Mouse (Mus musculus): ENCODE data around the gene Dapk2.
A peak's percentile ranks its signal among the peaks of the same experiment; 100 is the strongest.

The Dapk2 gene

DNA sequence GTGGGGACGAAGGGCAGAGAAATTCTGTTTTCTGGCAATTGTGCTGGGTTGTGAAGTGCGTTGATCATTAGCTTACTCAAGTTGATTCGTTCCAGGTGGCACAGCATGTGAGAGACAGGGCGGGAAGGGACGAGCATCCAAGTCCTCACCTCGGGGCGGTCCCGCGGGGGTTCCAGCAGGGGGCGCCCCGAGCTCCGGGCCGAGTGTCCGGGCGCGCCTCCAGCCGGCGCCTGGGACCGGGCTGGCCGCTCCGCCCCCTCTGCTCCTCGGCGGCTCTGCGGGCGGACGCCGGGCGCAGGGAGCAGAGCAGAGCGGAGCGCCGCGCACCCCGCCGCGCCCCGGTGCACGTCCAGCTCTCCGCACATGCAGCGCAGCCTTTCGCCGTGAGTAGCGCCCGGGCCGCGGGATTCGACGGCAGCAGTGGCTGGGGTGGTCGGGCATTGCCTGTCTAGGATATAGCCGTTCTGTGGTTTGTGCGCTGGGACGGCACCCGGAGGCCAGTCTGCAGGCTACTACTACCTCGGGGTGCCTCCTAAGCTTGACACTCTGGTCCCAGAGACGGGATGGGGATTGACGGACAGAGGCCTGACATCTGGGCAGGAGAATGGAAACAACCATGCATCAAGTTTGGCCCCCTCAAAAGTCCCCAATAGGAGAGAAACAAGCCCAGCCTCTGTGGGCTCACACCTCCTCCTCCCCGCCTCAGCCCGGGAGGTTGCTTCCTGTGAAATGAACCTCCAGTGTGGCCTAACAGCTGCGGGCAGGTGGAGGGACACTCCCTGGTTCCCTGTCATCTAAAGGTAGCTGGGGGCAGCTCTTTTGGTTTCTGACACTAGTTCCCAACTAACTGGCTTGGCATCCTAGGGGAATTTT, at the start of gene Dapk2:
Dapk2 (plus strand) TSS at position 266 of the 873 bp plus-strand sequence.
- peak; percentile 62 for DNase-seq (ENCODE audit: low read depth, low spot score)

DNA sequence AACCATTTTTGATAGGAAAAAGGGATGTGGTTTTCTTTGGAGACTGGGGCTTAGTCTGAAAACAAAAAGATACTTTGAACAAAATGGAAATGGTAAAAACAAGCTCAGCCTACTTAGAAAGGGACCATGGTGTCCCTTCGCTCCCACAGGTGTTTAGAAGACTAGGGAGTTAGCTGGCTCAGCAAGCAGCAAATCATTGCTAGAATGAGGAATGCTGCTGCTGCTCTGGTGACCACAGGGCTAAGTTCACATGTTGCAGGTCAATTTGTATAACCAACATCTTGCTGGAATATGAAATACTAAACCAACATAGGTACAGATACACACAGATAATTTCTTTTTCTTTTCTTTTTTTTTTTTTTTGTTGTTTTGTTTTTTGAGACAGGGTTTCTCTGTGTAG, 48.4 kb upstream of the Dapk2 start:
- DNase-seq (ENCODE audit: low read depth, low spot score) = no peak

DNA sequence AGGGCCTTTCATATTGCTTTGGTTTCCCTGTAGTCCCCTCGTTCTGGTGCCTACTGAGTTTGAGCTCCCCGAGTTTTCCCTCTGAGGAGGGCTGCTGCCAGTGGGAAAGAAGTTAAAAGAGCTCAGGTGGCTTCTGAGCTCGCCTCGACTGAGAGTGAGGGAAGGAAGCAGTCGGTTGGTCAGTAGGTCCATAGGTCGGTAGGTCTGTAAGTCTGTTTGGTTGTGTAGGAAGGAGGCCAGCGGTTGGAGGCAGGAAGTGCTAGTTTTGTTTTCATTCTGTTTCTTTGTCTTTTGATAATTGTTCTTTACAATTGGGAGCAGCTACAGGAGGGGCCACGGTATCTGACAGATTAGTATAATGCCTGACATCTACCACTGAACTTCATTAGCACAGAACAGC, 47.9 kb upstream of the Dapk2 start:
- no peak for DNase-seq (ENCODE audit: low read depth, low spot score)

DNA sequence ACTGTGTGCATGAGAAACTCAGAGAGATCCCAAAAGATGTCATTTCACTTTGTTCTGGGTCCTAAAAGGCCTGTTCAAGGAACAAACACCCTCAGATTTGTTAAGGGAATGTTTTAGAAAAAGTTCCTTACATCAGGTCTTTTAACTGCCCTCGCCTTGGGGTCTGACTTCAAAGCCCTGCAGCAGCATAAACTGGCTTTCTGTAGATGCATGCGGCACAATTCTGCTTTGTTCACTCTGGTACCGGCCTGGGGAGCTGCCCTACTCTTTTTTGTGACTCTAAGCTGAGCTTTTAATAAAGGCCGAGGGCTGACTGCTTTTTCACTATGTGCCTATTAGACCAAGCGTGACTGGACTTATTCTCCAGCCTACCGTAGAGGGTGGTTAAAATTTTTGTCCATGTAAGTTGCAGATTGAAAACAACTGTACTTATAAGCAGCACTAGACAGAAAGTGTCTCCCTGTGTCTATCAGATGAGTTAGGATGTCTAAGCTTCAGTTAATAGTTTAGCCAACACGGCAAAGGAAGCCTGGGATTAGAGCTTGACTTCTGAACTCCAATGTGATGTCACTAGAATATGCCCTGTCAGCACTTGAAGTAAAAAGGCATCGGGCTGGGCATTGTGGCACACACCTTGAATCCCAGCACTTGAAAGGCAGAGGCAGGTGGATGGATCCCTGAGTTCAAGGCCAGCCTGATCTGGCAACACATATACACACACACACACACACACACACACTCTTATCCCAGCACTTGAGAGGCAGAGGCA, 47.2 kb upstream of the Dapk2 start:
- no peak for DNase-seq (ENCODE audit: low read depth, low spot score)

DNA sequence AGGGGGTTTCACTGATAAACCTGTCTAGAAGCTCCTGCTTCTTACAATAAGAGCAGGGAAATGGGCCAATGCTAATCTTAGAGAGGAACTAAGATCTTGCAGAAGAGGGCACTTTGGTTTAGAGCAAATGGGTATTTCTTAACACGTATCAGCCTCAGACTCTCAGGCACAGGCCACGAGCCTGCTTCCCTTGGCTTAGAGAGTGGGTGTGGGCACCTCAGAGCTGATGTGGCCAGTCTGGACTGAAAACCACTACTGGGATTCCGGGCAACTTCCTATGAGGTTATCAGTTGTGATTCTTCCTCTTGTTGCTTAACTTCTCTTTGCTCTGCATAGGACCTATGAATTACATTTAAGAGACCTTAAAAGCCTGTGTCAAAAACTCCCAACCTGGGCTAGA, 43.7 kb upstream of the Dapk2 start:
- DNase-seq (ENCODE audit: low read depth, low spot score) = no peak

DNA sequence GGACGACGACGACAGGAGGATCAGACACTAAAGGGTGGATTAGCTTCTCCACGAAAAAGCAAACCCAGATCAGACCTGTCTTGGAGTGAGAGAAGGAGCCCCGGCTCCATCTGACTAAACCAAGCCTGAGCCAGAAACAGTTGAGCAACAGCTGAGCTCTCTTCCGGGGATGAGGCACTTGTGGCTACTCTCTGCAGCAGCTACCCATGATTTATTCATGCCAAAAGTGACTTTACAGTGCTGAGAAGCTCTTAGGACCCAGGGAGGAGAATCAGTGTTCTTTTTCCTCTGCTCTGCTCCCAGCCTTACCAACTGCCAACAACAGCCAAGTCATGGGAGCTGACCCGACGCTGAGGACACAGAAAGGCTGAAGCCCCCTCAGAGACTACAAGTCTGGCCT, 41.1 kb upstream of the Dapk2 start:
- DNase-seq (ENCODE audit: low read depth, low spot score) = no peak

DNA sequence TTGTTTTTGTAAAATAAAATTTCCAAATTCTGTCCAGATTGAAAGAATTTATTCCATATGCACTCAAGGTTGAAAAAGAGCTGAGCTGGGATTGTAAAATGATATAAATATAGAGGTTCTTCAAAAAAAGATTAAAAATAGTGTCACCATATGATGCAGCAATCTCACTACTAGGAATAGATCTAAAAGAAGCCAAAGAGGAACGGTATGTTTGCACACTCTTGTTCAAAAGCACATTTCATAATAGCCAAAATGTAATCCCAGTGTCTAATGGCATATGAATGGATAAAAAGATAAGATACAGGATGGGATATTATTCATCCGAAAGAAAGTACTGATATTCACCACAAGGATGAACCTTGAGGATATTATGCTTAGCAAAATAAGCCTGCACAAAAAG, 38.5 kb upstream of the Dapk2 start:
- DNase-seq (ENCODE audit: low read depth, low spot score) = no peak

DNA sequence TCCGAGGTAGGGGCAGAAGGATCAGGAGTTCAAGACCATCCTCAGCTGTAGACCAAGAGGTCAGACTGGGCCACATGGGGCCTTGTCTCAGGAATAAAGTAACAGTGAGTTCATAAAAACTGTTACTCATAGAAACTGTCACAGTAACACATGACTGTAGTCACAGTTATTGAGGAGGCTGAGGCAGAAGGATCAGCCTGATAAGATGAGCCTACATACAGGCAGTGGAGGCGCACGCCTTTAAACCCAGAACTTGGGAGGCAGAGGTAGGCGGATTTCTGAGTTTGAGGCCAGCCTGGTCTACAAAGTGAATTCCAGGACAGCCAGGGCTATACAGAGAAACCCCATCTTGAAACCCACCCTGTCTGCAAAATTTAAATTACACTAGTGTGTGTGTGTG, 37.9 kb upstream of the Dapk2 start:
- DNase-seq (ENCODE audit: low read depth, low spot score) = no peak

DNA sequence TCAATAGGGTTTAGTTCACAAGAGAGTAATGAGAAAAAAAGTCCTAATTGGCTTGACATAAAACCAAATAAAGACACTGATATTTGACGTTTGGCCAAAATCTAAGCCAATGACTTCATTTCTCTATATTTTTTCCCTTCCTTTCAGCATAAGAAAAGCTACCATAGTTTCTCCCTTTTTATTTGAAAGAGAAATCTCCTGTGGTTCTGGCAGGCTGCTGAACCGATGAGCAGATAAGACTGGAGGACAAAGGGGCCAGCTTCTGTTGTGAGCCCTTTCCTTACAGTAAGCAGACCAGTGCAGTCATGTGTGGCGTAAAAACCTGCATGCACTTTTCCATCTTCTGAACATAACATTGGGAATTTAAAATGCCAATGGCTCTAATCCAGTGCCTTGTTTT, 37.1 kb upstream of the Dapk2 start:
- no peak for DNase-seq (ENCODE audit: low read depth, low spot score)

DNA sequence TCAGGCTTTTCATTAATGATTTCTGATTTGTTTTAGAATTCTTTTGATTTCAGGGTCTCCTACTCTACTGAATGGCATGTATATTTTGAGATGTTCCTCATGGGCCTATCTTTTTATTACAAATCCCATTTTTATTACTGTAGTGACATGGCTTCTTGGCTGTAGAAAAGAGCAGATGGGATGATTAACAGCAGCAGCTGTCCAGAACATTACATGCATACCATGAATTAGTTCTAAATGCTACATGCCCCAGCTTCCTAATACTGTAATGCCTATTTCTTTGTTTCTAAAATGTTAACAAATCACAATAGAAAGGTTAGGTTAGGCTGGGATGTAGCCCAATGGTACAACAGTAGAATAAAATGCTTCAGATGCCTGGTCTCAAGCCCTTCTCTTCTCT, 36.6 kb upstream of the Dapk2 start:
- no peak for DNase-seq (ENCODE audit: low read depth, low spot score)

DNA sequence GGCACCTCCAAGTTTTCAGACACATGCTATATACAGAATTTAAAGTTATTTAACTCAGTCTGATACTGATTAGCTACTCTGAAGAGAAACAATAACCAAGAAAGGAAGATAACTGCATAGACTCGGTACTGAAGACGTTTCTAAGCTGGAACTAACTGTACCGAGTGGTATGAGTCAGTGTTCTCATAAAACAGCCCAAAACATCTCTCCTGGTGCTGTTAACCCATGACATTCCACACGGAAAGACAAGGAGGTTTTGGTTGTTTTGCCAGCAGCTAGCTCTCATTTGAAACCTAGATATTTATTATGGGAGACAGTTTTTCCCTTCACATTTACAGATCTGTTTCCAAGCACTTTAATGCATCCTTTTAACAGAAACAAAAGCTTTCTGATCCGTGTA, 34.4 kb upstream of the Dapk2 start:
- no peak for DNase-seq (ENCODE audit: low read depth, low spot score)

DNA sequence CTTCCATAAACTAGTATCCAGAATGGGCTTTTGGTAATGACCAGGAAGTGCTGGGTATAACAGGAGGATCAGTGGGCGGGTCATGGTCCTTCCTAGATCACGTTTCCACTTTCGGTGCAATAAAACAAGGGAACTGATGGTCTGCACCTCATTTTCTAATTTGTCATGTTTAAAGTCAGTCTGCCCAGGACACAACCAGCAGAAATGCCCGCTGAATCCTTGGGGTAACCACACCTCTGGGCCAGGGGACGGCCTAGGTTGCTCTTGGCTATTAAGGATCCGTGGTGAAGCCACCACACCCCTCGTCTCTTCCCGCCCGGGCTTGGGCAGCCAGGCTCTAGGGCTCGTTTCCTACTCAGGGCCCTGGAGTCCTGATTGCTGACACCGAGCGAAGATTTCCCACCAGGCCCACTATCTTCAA, 33.9 kb upstream of the Dapk2 start:
- DNase-seq (ENCODE audit: low read depth, low spot score) = no peak

DNA sequence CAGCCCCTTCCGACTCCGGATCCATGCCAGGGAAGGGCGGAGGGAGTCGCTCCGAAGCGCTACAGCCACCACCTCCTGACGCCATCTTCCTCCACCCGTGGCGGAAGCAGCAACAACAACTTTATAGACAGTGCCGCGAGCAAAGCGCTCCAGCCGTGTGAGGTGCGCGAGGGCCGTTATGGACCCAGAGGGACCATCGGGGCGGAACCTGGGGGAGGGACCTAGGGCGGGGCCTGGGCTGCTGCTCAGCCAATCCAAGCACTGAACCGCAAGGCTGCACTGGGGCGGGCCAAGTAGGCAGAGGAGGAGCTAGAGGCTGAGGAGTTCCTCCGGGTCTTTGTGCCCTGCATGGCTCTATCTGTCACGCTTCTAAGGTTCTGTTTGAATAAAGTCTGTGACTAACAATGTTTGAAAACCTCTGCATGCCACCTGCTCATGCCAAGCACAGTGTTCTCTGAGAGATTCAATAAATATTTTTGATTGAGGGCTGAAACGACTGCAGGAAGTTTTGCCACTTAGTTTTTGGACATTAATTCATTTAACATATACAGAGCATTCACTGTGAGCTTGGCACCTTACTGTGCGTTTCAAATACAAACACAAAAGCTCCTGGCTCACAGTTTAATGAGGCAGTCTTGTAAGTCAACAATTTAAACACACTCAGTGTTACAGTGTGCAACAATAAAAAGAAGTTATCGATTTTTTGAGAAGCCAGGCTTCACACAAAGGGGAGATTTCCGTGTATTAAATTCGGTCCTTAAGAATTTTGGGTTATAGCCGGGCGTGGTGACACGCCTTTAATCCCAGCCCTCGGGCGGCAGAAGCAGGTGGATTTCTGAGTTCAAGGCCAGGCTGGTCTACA, 33.1 kb upstream of the Dapk2 start:
- peak; percentile 96 for DNase-seq (ENCODE audit: low read depth, low spot score)

DNA sequence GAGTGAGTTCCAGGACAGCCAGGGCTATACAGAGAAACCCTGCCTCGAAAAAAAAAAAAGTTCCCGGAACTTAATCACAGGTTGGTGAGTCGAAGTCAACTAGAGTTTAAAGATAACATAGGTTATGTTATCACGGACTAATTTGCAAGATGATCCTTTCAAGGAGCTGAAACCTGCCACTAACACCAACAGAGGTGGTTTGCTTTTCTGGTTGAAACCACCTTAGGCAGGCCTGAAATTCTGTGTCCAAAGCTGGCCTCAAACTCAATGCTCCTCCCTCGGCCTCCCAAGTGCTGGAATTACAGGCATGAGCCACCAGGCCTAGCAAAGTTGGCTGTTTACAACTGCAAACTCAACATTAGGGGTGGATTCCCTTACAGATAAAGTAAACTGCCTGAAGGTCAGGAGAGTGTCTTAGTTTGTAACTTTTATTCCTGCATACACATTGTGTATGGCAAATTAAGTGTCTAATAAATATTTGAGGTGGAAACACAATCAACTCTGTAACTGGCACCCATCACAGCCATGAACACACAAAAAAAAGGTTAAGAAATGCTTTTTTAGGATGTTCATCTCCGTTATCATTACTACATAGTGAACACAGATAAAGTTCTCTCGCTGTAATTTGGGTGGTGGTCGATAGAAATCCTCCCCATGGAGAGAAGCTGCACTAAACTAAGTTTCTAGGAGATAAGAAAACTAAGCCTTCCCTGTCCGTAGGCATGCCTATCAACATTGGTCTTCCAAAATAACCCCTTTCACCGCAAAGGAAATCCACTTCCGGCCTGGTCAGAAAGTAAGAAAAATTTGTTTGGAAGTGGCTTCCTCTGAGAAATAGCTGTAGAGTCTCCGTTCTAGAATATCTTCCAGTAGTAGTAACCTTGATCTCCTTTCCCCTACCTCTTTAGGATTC, 32.2 kb upstream of the Dapk2 start:
- no peak for DNase-seq (ENCODE audit: low read depth, low spot score)

DNA sequence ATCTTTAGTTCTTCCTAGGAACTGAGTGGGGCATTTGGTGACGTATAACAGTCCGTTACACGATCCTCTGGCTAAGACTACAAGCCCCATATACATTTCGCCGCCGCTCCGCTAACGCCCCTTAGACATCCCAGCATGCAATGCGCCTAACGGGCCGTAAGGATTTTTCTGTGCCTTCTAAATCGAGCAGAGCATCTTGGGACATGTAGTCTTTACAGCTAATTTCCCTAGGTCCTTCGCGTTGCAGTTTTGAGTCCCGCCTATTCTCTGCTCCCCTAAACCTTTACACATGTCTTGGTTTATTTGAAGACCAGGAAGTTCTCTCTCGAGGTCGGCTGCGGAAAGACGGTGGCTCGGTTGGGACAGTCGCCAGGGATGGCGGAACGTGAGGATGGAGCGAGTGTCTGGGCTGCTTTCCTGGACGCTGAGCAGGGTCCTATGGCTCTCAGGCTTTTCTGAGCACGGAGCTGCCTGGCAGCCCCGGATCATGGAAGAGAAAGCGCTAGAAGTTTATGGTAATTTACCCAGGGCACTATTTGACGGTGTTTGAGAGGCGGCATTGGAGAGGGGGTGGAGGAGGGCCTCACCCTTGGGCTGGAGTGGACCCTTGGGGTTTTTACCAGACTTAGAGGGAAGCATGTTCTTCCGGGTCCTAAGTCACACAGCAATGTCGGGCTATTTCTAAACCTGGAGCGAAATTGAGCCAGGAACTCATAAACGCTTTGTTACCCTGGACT, 31.4 kb upstream of the Dapk2 start, which contains the start of the genes Snx1 and Ciao2a:
Snx1 (minus strand) TSS at position 132 of the 737 bp plus-strand sequence.
Ciao2a (plus strand) TSS at position 156 of the 737 bp plus-strand sequence.
- DNase-seq (ENCODE audit: low read depth, low spot score) = peak; percentile 92

DNA sequence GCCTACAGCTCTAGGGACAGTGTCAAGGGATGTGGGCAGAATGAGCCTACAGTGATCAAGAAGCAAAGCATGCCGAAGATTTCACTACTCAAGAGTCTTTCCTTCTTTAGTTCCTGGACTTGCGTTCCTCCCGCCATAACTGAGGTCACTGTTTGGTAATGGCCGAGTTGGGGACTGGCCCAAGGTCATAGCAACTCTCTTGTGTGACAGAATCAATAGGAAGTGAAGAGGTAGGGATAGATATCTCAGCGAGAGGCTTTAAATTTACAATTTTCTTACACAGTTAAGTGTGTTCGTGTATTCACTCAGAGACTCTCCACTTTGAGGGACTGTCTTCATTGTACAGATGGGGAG, 30.9 kb upstream of the Dapk2 start:
- no peak for DNase-seq (ENCODE audit: low read depth, low spot score)

DNA sequence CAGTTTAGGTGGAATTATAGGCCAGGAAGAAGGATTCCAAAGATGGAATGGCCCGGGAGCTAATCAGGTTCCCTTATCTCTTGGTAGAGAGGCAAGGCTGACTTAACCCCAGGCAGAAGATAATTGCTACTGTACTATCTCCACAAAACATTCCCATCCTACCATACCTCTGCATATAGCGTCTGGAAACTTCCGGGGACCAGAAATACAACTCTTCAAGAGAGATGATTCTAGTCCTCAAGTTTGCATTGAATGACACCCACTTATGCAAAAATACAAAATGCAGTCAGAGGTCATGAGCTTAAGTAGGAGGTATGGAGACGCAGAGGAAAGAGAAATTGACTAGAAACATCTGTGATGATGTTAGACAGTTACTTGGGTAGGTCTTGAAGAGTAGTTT, 30.1 kb upstream of the Dapk2 start:
- DNase-seq (ENCODE audit: low read depth, low spot score) = no peak

DNA sequence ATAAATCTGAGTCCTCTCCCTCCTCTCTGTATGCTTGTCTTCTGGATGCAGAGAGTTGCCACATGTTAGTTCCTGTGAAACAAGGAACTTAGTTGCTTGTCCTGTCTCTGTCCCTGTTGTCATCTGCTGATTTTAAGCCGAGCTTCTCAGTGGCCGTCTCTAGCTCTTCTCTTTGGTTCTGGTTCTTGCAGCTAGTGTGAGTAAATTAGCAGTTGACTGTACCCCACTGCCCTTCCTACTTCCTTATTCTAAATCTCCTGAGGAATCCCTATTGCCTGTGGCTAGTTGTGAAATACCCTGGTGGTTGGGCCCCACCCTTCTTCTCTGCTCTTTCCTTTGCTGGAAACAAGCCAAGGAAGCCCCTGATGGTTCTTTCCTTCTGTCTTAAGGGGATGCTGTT, 26.6 kb upstream of the Dapk2 start:
- no peak for DNase-seq (ENCODE audit: low read depth, low spot score)

DNA sequence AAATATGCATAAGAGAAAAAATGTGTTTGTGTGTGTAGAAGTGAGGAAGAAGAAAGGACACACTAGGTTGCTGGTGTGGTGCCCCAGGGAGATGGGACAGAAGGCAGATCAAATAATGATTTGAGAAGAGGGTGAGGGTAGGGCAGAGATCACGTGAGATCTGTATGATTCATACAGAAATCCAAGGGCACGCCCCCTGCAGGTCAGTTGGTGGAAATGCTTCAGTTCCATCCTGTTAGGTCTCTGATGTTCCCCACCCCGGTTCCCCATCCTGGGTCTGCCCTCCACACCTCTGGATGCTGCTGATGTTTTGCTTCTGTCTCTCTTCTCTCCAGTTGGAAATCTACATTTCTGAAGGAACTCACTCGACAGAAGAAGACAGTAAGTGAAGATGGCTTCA, 22.1 kb upstream of the Dapk2 start:
- no peak for DNase-seq (ENCODE audit: low read depth, low spot score)

DNA sequence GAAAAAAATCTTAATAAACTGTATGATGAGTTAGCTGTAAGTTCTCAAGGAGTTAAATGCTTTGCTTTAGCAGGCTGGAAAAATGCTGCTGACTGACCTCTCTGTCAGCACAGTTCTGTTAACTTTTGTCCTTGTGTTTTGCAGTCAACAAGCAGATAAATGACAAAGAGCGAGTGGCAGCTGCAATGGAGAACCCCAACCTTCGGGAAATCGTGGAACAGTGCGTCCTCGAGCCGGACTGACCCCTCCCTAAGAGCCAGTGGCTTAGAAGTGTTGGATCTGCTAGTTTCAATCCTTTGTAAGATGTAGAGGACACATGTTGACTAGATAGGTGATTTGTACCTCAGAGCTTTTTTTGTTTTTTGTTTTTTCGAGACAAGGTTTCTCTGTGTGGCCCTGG, 19.8 kb upstream of the Dapk2 start:
- DNase-seq (ENCODE audit: low read depth, low spot score) = no peak
